In genomic region chr9:50660431-50660830, GRCm38 (mm10) we compare ENCODE assay signal across 8 mouse cellular contexts. TPM values are rescaled to one million over a fixed set of nuclear protein-coding genes. Genes with fewer than 3 reads are reported as not detected.
DNase-seq lines count a peak whose midpoint lies in the region; ATAC-seq and TF ChIP-seq lines count a peak whose summit lies in the region.

No protein-coding gene starts in this region.

- intact Hi-C loops in heart, adult 2 months (cut with DNase I): loop anchor here (10.0 kb wide), 1 partner anchor 136 kb away; the partner anchor contains the start of gene Pts

- H3K36me3 ChIP-seq in heart, adult 2 months (ENCODE audit: control insufficient read depth, insufficient read depth, low read length): peaks cover 16% of the 10 kb centered on the region
- no peaks in the 10 kb centered on the region for H3K36me3 ChIP-seq in lung, postnatal 0 days (ENCODE audit: insufficient read depth, low read length)

- ATAC-seq in lung, postnatal 0 days: no peak

- H3K4me3 ChIP-seq in cortical plate, adult 2 months (ENCODE audit: insufficient read depth, low read length): peak overlapping the region; percentile 76
- H3K4me3 ChIP-seq in heart, adult 2 months: peak overlapping the region; percentile 96
- H3K4me3 ChIP-seq in lung, postnatal 0 days (ENCODE audit: low read depth, low read length): peak overlapping the region; percentile 91

- peak; percentile 34 for DNase-seq in 3134 (ENCODE audit: extremely low read depth, insufficient read length, low spot score)
- peak; percentile 14 for DNase-seq in ES-CJ7 (ENCODE audit: low read depth, low spot score)
- DNase-seq in heart, adult 2 months: peak; percentile 41 to 55
- peak; percentile 66 to 67 for DNase-seq in kidney, adult 8-10 months
- DNase-seq in lung, postnatal 0 days (ENCODE audit: low spot score): peak; percentile 29
- peak; percentile 19 for DNase-seq in right cerebral cortex, postnatal 14 days
- DNase-seq in spleen, adult 18-20 months: no peak

- H3K9ac ChIP-seq in heart, adult 2 months (ENCODE audit: low read depth, low read length): peak overlapping the region; percentile 79
- no peak overlapping the region for H3K9ac ChIP-seq in lung, postnatal 0 days (replicated peaks; ENCODE audit: low read depth)

- H3K27ac ChIP-seq in cortical plate, adult 2 months (ENCODE audit: insufficient read depth, low read length): no peak overlapping the region
- peak overlapping the region; percentile 95 for H3K27ac ChIP-seq in heart, adult 2 months
- no peak overlapping the region for H3K27ac ChIP-seq in lung, postnatal 0 days (ENCODE audit: low read length)

- peak overlapping the region; percentile 87 for H3K4me2 ChIP-seq in lung, postnatal 0 days (replicated peaks; ENCODE audit: low read depth, low read length)

- TF ChIP-seq CTCF in cortical plate, adult 2 months (IDR thresholded peaks at IDR 0.05; ENCODE audit: extremely low read depth, insufficient read depth, low read length): no peak
- no peak for TF ChIP-seq CTCF in heart, adult 2 months (IDR thresholded peaks at IDR 0.05)
- TF ChIP-seq CTCF in lung, postnatal 0 days (IDR thresholded peaks at IDR 0.05): no peak

- H3K9me3 ChIP-seq in lung, postnatal 0 days (ENCODE audit: low read length): no peaks in the 10 kb centered on the region

- TF ChIP-seq POLR2A in cortical plate, adult 2 months (IDR thresholded peaks at IDR 0.05; ENCODE audit: extremely low read depth, insufficient read depth, low read length): no peak
- 0 out of 2 replicates have a peak, but pooled peaks have one; percentile 39 for TF ChIP-seq POLR2A in heart, adult 2 months (IDR thresholded peaks at IDR 0.05; ENCODE audit: insufficient read depth, low read depth, low read length)

- H3K27me3 ChIP-seq in heart, adult 2 months (ENCODE audit: control insufficient read depth, insufficient read depth, low read length): no peaks in the 10 kb centered on the region
- no peaks in the 10 kb centered on the region for H3K27me3 ChIP-seq in lung, postnatal 0 days (replicated peaks; ENCODE audit: insufficient read depth, low read length)

- TF ChIP-seq EP300 in heart, adult 2 months (IDR thresholded peaks at IDR 0.05; ENCODE audit: insufficient read depth, low read depth, low read length): peak; percentile 42; the same call in 1 of the 2 replicates
- no peak for TF ChIP-seq EP300 in lung, postnatal 0 days (IDR thresholded peaks at IDR 0.05)

- H3K79me2 ChIP-seq in heart, adult 2 months (replicated peaks; ENCODE audit: control insufficient read depth, insufficient read depth, low read length): peaks cover 3% of the 10 kb centered on the region

- 17% methylated on average over 12 of the region's 12 CpGs for WGBS in heart, adult 2 months
- WGBS in lung, postnatal 0 days: 17% methylated on average over 12 of the region's 12 CpGs

- no peaks in the 10 kb centered on the region; the same call in 1 of the 2 replicates for H3K4me1 ChIP-seq in cortical plate, adult 2 months (ENCODE audit: control insufficient read depth, insufficient read depth, low read length)
- peaks cover 2% of the 10 kb centered on the region for H3K4me1 ChIP-seq in heart, adult 2 months (ENCODE audit: control insufficient read depth, insufficient read depth, low read length)
- no peaks in the 10 kb centered on the region for H3K4me1 ChIP-seq in lung, postnatal 0 days (ENCODE audit: insufficient read depth, low read depth, low read length)

RNA-seq across cellular contexts. Expression of gene Dlat, which starts 0.9 kb away (rescaled TPM):
- 49.4 and 49.8 TPM in 2 replicates for polyA plus RNA-seq in cortical plate, adult 2 months (2012; rRNA removed)
- 100 to 1,000 TPM; 364 to 415 TPM for total RNA-seq in heart, adult 2 months (2021)
- 175 and 243 TPM in 2 replicates for polyA plus RNA-seq in heart, adult 2 months (2012; rRNA removed)
- polyA plus RNA-seq in lung, postnatal 0 days (2015; fragmentation: Nextera tagmentation; extraction: Ambion mirVana): 27.2 and 30.0 TPM in 2 replicates

RNA-seq across cellular contexts. Expression of gene Nkapd1, which starts 43.2 kb away (rescaled TPM):
- 14.1 and 14.7 TPM in 2 replicates for polyA plus RNA-seq in cortical plate, adult 2 months (2012; rRNA removed)
- 10 to 100 TPM; 11.9 to 13.2 TPM for total RNA-seq in heart, adult 2 months (2021)
- 3.1 and 4.6 TPM in 2 replicates for polyA plus RNA-seq in heart, adult 2 months (2012; rRNA removed)
- polyA plus RNA-seq in lung, postnatal 0 days (2015; fragmentation: Nextera tagmentation; extraction: Ambion mirVana): 25.2 and 26.5 TPM in 2 replicates

RNA-seq across cellular contexts. Expression of gene Pih1d2, which starts 43.3 kb away (rescaled TPM):
- polyA plus RNA-seq in cortical plate, adult 2 months (2012; rRNA removed): 4.4 and 4.9 TPM in 2 replicates
- total RNA-seq in heart, adult 2 months (2021): under 1 TPM in 1 of 2 experiments, not detected in 1; 0.31 TPM
- 0.50 and 0.66 TPM in 2 replicates for polyA plus RNA-seq in heart, adult 2 months (2012; rRNA removed)
- polyA plus RNA-seq in lung, postnatal 0 days (2015; fragmentation: Nextera tagmentation; extraction: Ambion mirVana): 14.5 and 16.6 TPM in 2 replicates

RNA-seq across cellular contexts. Expression of gene Timm8b, which starts 56.7 kb away (rescaled TPM):
- 465 and 504 TPM in 2 replicates for polyA plus RNA-seq in cortical plate, adult 2 months (2012; rRNA removed)
- 100 to 1,000 TPM; 251 to 294 TPM for total RNA-seq in heart, adult 2 months (2021)
- 289 and 341 TPM in 2 replicates for polyA plus RNA-seq in heart, adult 2 months (2012; rRNA removed)
- 185 and 189 TPM in 2 replicates for polyA plus RNA-seq in lung, postnatal 0 days (2015; fragmentation: Nextera tagmentation; extraction: Ambion mirVana)

RNA-seq across cellular contexts. Expression of gene Sdhd, which starts 56.8 kb away (rescaled TPM):
- polyA plus RNA-seq in cortical plate, adult 2 months (2012; rRNA removed): 139 and 145 TPM in 2 replicates
- 100 to 1,000 TPM; 593 to 673 TPM for total RNA-seq in heart, adult 2 months (2021)
- polyA plus RNA-seq in heart, adult 2 months (2012; rRNA removed): 722 and 984 TPM in 2 replicates
- polyA plus RNA-seq in lung, postnatal 0 days (2015; fragmentation: Nextera tagmentation; extraction: Ambion mirVana): 235 and 252 TPM in 2 replicates

Comparison
In these comparisons a context has a peak if more than half of its experiments do, and no peak if none do; other contexts are left out.
1. DNase-seq: peak in 3134 (single experiment), ES-CJ7 (single experiment), heart, adult 2 months (2 of 2), kidney, adult 8-10 months (2 of 2), lung, postnatal 0 days (single experiment) and right cerebral cortex, postnatal 14 days (single experiment); none in spleen, adult 18-20 months (0 of 2).
2. Peak in every context shown above with its lines, with median percentiles within 50 percentile points of each other: H3K4me3 ChIP-seq.